Mouse (Mus musculus) kidney, embryonic 16.5 days (tissue): ENCODE data around the gene Jtb. TPM values are rescaled to one million over a fixed set of nuclear protein-coding genes. Genes with fewer than 3 reads are reported as not detected.

Source experiments
- ATAC-seq: fragments of 200-750 bp; cut with Nextera tagmentation; 2 replicates; pipeline ENCODE4 v1.8.0; 2017; ENCODE audit warnings: moderate TSS enrichment; ENCODE audit not compliant: low FRiP score, low TSS enrichment
- H3K27ac ChIP-seq: fragments of 300-500 bp; sonication (generic); 2 replicates; pipeline ENCODE4 v1.5.1; 2014; ENCODE audit warnings: low read length
- H3K27me3 ChIP-seq: fragments of 300-500 bp; sonication (generic); 2 replicates; pipeline ENCODE4 v1.6.1; 2014; ENCODE audit warnings: low read length, control low read depth, mixed read lengths; ENCODE audit not compliant: insufficient read depth
- H3K36me3 ChIP-seq: fragments of 300-500 bp; sonication (generic); 2 replicates; pipeline ENCODE4 v1.6.1; 2014; ENCODE audit warnings: low read length, control low read depth, mixed read lengths; ENCODE audit not compliant: insufficient read depth
- H3K4me1 ChIP-seq: fragments of 300-500 bp; sonication (generic); 2 replicates; pipeline ENCODE4 v1.6.1; 2014; ENCODE audit warnings: low read length, control low read depth, mixed read lengths; ENCODE audit not compliant: insufficient read depth
- H3K4me2 ChIP-seq: fragments of 300-500 bp; sonication (generic); replicated peaks from 2 replicates; pipeline ENCODE4 v1.6.1; 2014; ENCODE audit warnings: low read depth, low read length
- H3K4me3 ChIP-seq: fragments of 300-500 bp; sonication (generic); 2 replicates; pipeline ENCODE4 v1.5.1; 2014; ENCODE audit warnings: mild to moderate bottlenecking, low read length
- H3K9ac ChIP-seq: fragments of 300-500 bp; sonication (generic); replicated peaks from 2 replicates; pipeline ENCODE4 v1.6.1; 2014; ENCODE audit warnings: low read length
- H3K9me3 ChIP-seq: fragments of 300-500 bp; sonication (generic); 2 replicates; pipeline ENCODE4 v1.6.1; 2016; ENCODE audit warnings: low read length, control low read depth
- WGBS: fragments of 180-500 bp; shearing (Covaris S2); extraction: QIAGEN DNeasy Blood & Tissue Kit; methylation state at CpG from one replicate; pipeline ENCODE4 v1.1.7; 2014; 5-methylcytosine and 5-hydroxymethylcytosine counted together
- polyA plus RNA-seq: library from polyadenylated mRNA; unstranded; fragments of >200 nt; fragmentation: Nextera tagmentation; extraction: Ambion mirVana; gene quantifications from 2 replicates; pipeline ENCODE4 v1.2.1, GENCODE M21; 2015

The Jtb gene
- polyA plus RNA-seq, result 103 and 105 TPM in 2 replicates

DNA sequence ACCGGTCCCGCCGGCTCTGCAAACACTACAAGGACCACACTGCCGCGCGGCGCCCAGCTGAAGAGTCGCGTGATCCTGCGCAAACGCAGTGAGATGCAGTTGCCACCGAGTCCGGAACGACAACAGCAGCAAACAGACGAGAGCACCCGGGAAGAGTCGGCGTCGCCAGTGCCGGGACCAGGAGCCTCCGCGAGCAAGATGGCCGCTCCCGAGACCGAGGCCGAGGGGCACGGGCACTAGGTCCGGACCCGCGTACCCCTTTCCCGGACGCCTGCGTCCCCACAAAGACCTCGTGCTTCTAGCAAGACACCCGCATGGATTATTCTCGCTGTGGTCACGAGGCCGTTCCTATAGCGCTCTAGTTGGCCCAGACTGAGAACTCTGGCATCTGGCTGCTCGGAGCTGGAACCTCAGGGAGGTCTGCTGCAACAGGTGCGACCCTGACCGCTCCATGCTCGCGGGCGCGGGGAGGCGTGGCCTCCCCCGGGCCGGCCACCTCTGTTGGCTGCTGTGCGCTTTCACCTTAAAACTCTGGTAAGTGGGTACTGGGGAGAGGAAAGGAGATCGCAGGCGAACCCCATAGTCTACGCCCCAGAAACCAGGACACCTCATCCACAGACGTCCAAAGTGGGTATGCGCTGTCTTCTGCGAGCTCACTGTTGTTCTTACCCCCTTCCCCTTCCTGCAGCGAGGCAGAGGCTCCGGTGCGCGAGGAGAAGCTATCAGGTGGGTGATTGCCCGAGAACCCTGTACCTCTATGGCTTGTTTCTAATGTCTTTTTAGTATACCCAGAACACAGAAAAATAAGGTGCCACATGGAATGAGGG is at the start of gene Jtb:
Jtb (plus strand) TSS at position 91 of the 827 bp plus-strand sequence.
- H3K27ac ChIP-seq, result peak within 1 kb of the TSS; percentile 91
- peak within 1 kb of the TSS; percentile 81 for H3K4me2 ChIP-seq
- H3K9ac ChIP-seq, result peak within 1 kb of the TSS; percentile 90
- H3K4me3 ChIP-seq, result peak within 1 kb of the TSS; percentile 69
- ATAC-seq, result peak; percentile 99
- H3K9me3 ChIP-seq, result no peaks in the 10 kb centered on the region
- no peaks in the 10 kb centered on the region for H3K27me3 ChIP-seq
- peaks cover 29% of the 10 kb centered on the region for H3K36me3 ChIP-seq
- WGBS, result under 1% methylated on average over 60 of the region's 61 CpGs
- peaks cover 7% of the 10 kb centered on the region; the same call in 1 of the 2 replicates for H3K4me1 ChIP-seq

DNA sequence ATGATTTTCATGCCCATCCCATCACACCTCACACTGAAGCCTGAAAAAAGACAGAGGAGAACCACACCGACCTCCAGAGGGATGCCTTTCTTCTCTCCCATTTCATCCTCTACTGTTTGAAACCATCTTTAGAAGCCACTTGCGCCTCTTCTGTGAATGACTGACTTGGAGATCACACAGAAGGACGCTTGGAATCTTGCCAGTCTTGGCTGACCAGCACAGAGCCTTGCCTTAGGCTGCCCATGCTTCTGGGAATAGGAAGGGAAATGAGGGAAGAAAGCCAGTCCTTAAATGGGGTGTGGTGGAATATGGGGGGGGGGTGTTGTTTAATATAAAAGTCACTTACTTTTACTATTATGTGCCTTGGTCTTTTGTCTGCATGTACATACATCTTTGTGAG is 47.8 kb upstream of the Jtb start:
- no peak overlapping the region for H3K4me3 ChIP-seq
- H3K9ac ChIP-seq, result no peak overlapping the region
- H3K4me1 ChIP-seq, result no peaks in the 10 kb centered on the region
- H3K9me3 ChIP-seq, result no peaks in the 10 kb centered on the region
- H3K27ac ChIP-seq, result no peak overlapping the region
- ATAC-seq, result no peak
- no peaks in the 10 kb centered on the region for H3K27me3 ChIP-seq
- 78% methylated on average over 3 of the region's 3 CpGs for WGBS
- no peaks in the 10 kb centered on the region for H3K36me3 ChIP-seq
- H3K4me2 ChIP-seq, result no peak overlapping the region

DNA sequence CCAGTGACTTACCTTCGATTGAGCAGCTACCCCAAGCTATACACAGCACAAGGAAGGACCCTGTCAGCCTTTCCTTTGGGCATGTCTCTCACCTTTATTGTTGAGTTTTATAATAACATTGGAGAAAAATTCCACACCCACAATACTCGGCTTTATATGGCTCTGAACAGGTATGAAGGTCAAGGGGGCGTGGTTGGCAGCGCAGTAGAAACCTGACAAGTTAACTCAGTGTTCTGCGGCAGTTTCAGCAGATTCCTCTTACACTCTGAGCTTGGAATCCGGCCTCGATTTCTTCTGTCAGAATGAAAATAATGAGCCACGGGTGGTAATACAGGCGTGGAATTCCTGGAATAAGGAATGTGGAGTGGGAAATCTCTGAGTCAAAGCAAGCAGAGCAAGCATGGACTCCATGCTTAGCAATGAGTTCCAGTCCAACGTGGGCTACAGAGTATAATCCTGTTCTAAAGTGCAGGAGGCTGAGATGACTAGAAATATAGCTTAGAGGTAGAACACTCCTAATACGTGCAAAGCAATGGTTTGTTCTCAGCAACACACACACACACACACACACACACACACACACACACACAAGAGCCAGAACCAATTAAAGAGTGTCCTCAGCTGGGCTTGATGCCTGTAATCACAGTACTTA is 40.4 kb upstream of the Jtb start:
- Histone ChIP-seq H3K4me1 (no peaks in the 10 kb centered on the region), H3K27me3 (no peaks in the 10 kb centered on the region), H3K4me3 (no peak overlapping the region), H3K9ac (no peak overlapping the region), H3K36me3 (no peaks in the 10 kb centered on the region), H3K4me2 (no peak overlapping the region), H3K9me3 (no peaks in the 10 kb centered on the region), H3K27ac (no peak overlapping the region)
- 79% methylated on average over 11 of the region's 11 CpGs for WGBS
- no peak for ATAC-seq

DNA sequence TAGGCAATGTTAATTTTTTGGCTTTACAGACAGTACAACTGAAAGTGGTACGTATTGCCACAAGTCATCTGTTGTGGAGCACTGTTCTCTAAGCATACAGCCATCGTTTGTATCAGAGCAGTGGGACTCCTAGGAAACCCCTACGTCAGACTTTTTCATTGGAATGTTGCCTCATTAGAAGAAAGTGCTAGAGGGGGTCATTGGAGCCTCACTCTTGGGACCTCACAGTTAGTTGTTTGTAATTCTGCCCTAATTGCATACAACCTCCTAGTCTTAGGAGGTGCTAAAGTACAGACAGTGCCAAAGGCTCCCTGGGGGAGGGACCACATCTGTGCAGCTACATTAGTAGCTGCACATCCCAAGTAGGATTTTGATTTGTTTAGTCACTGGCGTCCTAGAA is 36.6 kb upstream of the Jtb start:
- Histone ChIP-seq H3K4me2 (no peak overlapping the region), H3K27ac (no peak overlapping the region), H3K9me3 (no peaks in the 10 kb centered on the region), H3K27me3 (no peaks in the 10 kb centered on the region), H3K9ac (no peak overlapping the region), H3K4me3 (no peak overlapping the region), H3K36me3 (no peaks in the 10 kb centered on the region), H3K4me1 (no peaks in the 10 kb centered on the region)
- 50% methylated on average over 4 of the region's 4 CpGs for WGBS
- ATAC-seq, result no peak

DNA sequence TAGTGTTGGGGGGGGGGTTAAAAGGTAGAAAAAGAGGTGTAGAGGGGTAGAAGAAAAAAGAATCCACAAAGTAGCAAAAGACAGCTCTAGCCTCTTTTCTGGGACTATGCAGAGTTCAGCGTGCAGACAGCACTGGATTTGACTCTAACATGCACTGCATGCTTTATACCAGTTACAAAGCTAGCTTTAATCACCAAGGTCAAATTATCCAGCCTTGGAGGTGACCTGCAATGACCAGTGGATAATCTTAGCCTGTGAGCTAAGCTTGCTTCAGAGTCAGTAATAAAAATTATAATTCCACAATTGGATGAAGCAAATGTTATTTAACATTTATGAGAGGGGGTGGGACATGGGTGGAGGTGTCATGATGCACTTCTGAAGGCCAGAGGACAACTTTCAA is 35.8 kb upstream of the Jtb start:
- Histone ChIP-seq H3K9ac (no peak overlapping the region), H3K36me3 (no peaks in the 10 kb centered on the region), H3K27me3 (no peaks in the 10 kb centered on the region), H3K27ac (no peak overlapping the region), H3K4me1 (no peaks in the 10 kb centered on the region), H3K4me3 (no peak overlapping the region), H3K9me3 (no peaks in the 10 kb centered on the region), H3K4me2 (no peak overlapping the region)
- 79% methylated on average over 1 of the region's 1 CpGs for WGBS
- ATAC-seq, result no peak

DNA sequence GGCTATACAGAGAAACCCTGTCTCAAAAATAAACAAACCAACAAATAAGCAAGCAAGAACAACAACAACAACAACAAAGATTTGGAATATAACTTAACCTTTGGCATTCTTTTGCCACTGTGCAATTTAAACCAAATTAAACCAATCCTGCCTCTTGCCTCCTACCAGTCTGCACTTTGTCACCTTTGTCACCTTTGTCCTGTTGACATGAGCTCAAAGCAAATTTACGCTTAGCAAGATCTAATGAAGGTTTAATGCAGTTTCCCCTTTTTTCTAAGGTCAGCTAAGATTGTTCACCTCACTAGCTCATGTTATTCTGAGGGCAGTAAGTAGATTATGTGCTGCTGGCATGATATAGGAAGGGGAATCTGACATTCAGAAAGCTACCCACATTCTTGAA is 33.8 kb upstream of the Jtb start:
- Histone ChIP-seq H3K9me3 (no peaks in the 10 kb centered on the region), H3K4me2 (no peak overlapping the region), H3K9ac (no peak overlapping the region), H3K4me1 (no peaks in the 10 kb centered on the region), H3K4me3 (no peak overlapping the region), H3K36me3 (no peaks in the 10 kb centered on the region), H3K27me3 (no peaks in the 10 kb centered on the region), H3K27ac (no peak overlapping the region)
- ATAC-seq, result no peak
- 78% methylated on average over 1 of the region's 1 CpGs for WGBS

DNA sequence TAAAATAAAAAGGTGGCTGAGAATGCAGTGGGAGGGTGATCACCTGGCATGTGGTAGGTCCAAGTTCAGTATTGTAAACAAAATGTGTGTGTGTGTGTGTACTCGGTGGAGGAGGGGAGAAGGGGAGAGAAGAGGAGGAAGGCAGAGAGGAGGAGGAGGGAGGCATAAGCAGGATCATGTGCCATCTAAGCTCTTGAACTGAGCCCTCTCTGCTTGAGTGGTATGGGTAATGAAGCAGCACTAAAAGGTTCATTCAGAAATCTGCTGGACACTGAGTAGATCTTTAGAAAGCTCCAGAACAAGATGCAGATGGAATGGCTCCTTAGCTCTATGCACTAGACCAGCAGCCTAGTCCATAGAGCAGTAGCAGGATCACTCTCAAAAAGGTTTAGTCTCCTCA is 28.5 kb upstream of the Jtb start:
- H3K4me3 ChIP-seq, result no peak overlapping the region
- H3K27ac ChIP-seq, result no peak overlapping the region
- ATAC-seq, result peak; percentile 68
- no peak overlapping the region for H3K4me2 ChIP-seq
- H3K4me1 ChIP-seq, result 0 out of 2 replicates have a peak, but pooled peaks cover 2% of the 10 kb centered on the region
- no peaks in the 10 kb centered on the region for H3K9me3 ChIP-seq
- H3K27me3 ChIP-seq, result no peaks in the 10 kb centered on the region
- H3K36me3 ChIP-seq, result peaks cover 9% of the 10 kb centered on the region; the same call in 1 of the 2 replicates
- 50% methylated on average over 1 of the region's 1 CpGs for WGBS
- H3K9ac ChIP-seq, result no peak overlapping the region

DNA sequence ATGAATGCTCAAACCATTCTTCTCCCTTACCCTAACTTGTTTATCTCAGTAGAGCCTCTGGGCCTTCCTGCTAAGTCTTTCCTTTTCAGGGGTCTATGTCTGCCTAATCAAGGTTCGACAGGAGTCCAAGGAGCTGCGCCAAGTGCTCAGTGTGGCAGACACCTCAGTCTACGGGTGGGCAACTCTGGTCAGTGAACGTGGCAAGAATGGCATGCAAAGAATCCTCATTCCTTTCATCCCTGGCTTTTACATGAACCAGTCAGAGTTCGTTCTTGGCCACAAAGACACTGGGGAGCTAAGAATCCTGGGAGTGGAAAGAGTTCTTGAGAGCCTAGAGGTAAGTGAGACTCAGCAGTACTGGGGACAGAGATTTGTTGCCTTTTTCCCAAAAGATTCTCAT is 27.8 kb upstream of the Jtb start:
- ATAC-seq, result no peak
- WGBS, result 63% methylated on average over 5 of the region's 5 CpGs
- H3K27me3 ChIP-seq, result no peaks in the 10 kb centered on the region
- H3K9me3 ChIP-seq, result no peaks in the 10 kb centered on the region
- H3K4me2 ChIP-seq, result no peak overlapping the region
- peaks cover 16% of the 10 kb centered on the region for H3K36me3 ChIP-seq
- H3K4me1 ChIP-seq, result 0 out of 2 replicates have a peak, but pooled peaks cover 2% of the 10 kb centered on the region
- H3K4me3 ChIP-seq, result no peak overlapping the region
- no peak overlapping the region for H3K27ac ChIP-seq
- no peak overlapping the region for H3K9ac ChIP-seq

DNA sequence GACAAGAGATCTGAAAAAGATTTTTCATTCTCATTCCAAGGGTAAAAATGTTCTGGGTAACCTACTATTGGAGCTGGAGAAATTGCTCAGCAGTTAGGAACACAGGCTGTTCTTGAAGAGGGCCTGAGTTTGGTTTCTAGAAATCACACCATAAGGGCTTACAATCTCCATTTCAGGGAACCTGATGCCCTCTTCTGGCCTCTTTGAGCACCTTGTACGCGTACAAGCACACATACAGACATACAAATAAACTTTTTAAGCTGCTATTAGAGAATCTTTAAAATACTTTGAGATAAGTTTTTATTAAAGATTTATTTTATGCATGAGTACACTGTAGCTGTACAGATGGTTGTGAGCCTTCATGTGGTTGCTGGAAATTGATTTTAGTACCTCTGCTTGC is 26.8 kb upstream of the Jtb start:
- peaks cover 26% of the 10 kb centered on the region for H3K36me3 ChIP-seq
- no peaks in the 10 kb centered on the region for H3K9me3 ChIP-seq
- 0 out of 2 replicates have a peak, but pooled peaks cover 2% of the 10 kb centered on the region for H3K4me1 ChIP-seq
- H3K4me2 ChIP-seq, result no peak overlapping the region
- H3K27ac ChIP-seq, result no peak overlapping the region
- no peak for ATAC-seq
- no peaks in the 10 kb centered on the region for H3K27me3 ChIP-seq
- no peak overlapping the region for H3K9ac ChIP-seq
- no peak overlapping the region for H3K4me3 ChIP-seq
- WGBS, result 93% methylated on average over 2 of the region's 2 CpGs

DNA sequence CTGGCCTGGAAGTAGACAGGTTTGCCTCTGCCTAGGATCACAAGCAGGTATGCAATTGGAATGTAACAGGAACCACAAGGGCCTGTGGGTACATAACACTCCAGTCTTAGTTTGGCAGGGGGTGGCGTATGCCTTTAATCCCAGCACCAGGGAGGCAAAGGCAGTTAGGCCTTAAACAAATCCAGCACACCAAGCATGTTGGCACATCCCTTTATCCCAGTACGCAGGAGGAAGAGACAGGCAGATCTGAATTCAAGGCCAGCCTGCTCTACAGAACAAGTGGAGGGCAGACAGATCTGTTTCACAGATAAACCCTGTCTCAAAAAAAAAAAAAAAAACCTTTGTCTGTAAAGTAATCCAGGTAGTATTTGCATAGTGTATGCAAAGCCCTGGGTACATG is 22.7 kb upstream of the Jtb start:
- Histone ChIP-seq H3K4me3 (no peak overlapping the region), H3K27ac (no peak overlapping the region), H3K27me3 (no peaks in the 10 kb centered on the region), H3K4me1 (peaks cover 18% of the 10 kb centered on the region), H3K9ac (no peak overlapping the region), H3K4me2 (no peak overlapping the region), H3K36me3 (peaks cover 56% of the 10 kb centered on the region), H3K9me3 (no peaks in the 10 kb centered on the region)
- no peak for ATAC-seq
- 85% methylated on average over 2 of the region's 2 CpGs for WGBS
